Mouse (Mus musculus) fibroblast of lung, adult 2 months (primary cell): Measurements from ENCODE around the gene Frmd4a.
"Not testable (repeated sequence)": the region's sequence is repeated elsewhere in the genome, so short reads cannot be mapped to it uniquely, and the experiment has no call there.

Experiments used
- DNase-seq: peaks from one replicate; pipeline ENCODE4 v3.0.0-alpha.2; 2011; ENCODE audit warnings: low read depth

Gene Frmd4a

DNA sequence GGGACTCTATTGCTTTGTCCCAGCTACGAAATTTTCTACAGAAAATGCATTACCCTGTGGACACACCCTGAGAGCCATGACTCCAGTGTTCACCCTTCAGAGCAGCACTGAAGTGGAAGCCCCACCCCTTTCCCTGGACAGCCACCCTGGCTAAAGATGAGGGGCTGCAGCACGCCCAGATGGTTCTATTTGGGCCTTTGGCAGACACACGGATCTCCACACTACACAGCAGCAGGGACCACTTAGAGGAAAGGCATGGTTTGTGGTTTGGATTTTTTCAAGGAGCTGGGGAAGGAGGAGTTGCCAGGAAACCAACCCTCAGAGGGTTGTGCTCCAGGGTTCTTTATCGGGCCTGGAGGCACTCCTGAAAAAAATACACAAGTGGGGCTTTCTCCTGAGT lies 539.9 kb downstream of the Frmd4a start:
- no peak for DNase-seq

DNA sequence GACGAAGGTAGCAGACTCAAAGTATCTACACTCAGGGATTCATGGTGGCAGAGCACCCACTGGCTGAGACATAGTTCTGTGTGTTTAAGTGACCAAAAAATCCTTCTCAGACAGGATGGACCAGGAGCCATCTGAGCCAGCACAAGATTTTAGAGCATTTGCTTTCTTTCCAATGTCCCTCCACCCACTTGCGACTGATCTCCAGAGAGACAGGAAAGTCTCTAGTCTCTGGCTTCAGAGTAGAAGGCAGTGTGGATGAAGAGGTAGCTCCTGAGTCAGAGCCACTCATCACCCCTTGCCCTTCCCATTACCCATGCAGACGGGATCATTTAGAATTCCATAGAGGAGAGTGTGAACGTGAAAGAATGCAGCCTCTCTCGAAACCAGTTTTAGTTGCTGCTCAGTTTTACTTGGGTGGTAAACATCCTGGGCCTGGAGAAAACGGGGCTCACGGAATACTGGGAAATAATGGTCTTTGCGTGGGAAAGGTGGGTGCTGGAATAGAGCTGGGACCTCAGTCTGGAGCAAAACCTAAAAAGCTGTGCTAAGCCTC lies 541.2 kb downstream of the Frmd4a start:
- no peak for DNase-seq

DNA sequence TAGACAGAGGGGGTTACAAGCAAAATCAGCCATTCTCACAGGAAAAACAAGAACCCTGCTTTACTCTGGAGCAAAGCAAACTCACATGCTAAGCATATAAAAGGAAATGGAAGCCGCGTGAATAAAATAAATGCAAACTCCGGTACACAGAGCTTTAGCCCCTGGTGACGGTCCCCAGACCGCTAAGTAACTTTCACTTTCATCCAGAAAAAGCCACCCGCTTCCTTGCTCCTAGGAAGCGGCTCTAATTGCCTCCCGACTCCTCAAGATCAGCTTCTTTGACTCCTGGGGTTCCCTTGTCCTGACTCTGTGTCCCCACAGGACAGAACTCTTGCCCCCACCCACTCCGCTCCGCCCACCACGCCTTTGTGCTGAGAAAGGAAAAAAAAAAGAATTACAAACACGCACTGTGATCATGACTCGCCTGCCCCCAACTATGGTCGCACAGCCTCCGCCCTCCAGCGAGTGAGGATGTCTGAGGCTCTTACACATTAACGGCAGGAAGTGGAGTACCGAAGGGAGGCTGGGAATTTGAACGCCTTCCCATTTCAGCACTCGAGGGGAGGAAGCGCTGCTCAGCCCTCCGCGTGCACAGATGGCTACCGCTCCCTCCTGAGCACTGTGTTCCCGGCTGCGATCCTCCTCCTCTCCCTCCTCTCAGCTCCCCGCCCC lies 541.8 kb downstream of the Frmd4a start:
- DNase-seq = peak; percentile 76

DNA sequence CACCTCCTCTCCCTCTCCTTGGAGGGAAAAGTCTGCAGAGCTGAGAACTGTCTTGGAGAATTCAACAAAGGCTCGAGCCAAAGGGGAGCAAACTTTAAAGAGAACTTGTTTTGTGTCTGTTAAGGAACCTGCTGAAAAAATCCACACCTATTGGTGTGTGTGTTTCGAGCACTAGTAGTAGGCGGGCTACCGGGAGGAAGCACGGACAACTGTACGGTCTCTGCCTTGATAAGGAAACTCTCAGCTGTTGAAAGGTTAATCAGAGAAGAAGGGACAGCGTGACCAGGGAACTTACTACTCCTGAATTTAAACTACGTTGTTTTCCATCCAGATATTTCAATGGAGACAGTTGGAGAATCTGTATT lies 542.3 kb downstream of the Frmd4a start:
- no peak for DNase-seq

DNA sequence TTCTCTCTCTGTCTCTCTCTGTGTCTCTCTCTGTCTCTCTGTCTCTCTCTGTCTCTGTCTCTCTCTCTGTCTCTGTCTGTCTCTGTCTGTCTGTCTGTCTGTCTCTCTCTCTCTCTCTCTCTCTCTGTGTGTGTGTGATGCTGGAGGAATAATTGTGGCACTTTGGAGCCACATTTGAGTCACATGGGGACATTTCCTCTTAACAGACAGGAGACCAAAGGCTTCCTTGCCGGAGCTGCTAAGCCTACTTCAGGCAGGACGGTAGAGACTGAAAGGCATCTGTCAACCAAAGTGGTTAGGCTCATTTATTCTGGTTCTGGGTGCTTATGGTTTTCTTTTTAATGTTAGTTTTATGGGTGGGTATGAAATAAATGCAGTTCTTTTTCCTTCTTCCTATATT lies 543.0 kb downstream of the Frmd4a start:
- not testable (repeated sequence) for DNase-seq

DNA sequence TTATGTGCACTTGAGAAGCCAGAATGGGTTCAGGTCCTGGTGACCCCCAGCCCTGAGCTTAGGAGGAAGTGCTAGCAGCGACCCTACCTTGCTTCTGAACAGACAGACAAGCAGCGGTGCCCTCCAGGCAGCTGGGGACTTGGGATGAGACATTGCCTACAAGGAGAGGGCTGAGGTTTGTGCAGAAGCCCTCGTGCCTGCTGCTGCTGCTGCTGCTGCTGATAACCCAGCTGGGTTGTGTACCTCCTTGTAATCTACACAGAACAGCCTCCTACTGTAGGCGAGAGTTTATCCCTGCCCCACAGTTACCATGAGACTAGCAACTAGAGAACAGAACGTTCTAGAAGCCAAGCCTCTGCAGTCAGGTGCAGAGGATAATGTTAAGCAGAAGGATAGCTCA lies 543.7 kb downstream of the Frmd4a start:
- DNase-seq = no peak

DNA sequence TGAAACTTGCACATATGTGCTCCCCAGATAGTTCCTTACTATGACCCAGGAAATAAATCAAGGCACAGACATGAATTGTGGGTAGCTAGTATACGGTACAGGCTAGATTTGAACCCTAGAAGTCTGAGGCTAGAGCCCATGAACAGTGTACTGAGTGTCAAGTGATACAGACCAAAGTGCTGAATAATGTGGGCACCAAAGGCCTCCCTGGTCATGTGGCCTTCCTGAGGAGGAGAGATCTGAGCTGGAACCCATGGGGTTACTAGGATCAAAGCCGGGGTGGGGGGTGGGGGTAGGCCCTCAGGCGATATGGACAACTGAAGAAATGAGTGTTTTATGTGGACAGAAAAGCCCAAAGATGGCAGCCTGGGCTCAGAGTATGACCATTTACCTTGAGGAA lies 544.9 kb downstream of the Frmd4a start:
- DNase-seq = no peak

DNA sequence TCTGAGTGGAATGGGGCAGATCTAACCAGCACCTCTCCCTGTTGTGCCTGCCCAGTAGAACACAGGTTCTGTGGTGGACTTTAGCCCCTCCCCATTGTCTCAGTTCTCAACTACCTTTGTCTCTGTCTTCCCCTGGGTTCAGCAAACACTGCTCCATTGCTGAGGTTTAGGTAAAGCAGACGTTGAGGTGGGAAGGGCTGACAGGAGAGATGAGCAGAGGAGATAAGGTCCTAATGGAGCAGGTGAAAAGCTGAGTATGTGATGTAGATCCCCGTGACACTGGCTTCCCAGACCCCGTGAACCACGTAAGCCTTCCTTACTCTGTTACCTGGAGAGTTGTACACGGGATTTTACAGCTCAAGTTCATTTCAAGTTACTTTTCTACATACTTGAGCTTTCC lies 545.3 kb downstream of the Frmd4a start:
- no peak for DNase-seq

DNA sequence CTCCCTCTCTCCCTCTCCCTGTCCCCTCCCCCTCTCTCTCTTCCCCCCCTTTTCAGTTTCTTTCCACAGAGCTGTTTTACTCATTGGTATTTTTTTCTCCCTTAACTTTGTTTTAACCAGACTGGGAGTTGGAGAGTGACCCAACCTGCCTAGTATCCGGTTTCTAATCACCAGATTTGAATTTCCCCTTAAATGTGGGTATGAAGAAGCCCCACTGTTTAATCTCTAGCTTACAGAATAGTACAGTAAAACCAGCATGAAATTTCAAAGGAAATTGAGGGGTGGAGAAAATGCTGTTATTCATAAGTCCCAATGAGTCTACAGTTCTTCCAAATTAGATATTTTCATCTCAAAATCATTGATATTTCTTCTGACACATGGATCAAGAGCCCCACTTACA lies 545.8 kb downstream of the Frmd4a start:
- no peak for DNase-seq

DNA sequence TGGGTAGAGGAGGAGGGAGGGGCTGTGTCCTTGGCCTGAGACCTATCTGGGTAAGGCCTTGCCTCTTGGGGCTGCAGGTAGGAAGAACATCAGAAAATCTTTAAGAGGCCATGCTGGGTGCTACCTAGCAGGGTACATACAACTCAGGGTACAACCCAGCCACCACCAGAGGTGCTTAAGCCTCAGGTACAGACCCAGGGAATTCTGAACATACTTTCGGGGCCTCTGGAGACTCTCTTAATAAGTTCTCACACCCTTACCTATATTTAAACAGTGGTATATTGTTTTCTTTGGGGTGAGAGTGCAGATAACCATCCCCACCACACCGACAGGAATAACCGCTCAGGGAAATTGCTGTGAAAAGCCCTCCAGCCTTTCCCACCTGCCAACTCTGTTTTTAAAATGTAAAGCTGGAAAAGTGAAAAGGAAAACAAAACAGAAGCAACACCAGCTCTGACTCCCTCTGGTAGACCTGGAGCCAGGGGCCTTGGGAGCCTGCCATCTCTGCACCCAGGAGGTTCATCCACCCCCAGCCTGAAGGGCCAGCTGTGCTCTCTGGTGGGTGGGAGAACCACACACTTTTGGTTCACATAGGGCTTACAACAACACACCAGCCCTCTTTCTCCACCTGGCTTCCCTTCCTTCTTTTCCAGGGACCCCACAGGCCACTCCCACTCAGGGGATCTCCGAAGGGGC lies 548.9 kb downstream of the Frmd4a start:
- DNase-seq = no peak

DNA sequence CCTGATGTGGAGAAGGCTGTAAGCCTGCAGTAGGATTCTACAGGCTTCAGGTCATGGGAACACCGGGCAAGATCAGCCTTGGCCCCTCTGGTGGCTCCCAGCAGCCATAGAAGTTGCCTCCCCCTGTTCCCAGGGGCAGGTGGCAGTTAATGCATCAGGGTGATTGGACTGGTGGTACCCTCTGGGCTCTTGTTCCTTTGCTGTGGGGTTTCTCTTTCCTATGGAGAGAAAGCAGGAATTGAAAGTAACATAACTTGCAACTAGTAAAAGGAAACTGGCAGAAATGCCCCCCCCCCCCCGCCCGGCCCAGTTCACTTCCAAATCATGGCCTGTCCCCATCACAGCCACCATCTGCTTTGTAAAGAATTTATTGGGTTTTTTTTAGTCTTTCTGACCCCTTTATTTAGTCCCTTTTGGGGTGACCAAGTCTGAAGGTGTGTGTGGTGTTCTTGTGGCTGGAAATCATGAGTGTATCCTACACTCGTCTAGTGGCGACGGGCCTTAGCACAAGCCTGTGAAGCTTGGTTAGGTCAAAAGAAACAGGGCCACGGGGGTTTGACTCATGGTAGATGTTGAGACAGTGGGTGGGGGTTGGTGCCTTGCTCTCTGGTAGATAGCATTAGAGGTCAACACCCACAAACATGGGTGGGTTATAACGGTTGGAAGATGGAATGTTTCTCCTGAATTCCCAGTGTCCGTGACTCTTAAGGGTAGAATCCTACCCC lies 549.6 kb downstream of the Frmd4a start:
- DNase-seq = no peak

DNA sequence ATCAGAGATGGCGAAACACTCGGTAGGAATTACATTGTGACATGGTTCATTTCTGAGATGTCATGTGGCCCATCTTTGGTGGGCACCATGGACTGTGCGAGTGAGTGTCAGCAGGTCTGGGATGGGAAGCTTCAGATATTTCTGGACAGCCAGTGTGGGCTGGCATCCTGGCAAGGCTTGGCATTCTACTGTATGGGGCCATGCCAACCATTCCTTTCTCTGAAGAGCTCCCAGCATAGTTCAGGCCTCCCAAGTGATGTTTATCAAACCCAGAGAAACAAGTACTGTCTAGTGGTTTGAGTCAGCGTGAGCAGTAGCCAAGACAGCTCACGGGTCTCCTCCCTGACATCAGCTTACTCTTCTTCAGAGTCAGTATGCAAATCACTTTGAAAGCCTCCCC lies 551.5 kb downstream of the Frmd4a start:
- no peak for DNase-seq

DNA sequence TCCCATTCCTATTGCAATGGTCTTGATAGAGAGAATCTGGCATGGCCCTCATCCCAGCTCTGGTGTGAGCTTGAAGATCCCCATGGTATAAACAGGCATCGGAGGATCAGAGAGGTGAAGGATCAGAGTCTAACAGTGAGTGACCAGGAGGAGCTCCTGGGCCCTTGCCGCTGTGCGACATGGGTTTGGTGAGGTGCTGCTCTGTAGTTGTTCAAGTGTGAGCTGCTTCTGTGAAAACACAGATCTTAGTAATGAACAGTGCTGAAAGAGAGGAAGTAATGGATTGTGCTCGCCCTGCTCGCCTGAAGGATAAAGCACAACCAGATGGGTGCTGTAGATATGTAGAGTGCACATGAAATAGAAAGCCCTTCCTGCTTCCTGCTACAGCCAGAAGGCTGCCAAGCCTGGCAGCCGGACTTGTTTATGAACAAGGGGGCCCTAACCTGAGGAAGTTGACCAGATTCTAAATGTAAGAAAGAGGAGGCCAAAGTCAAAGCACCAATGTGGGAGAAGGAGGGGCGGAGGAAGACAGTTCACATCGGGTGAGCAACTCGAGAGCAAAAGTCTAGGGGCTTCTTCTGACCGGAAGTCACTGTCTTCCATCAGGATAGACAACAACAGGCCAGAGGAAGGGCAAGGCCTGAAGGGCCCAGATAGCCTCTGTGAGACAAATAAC lies 552.8 kb downstream of the Frmd4a start:
- DNase-seq = no peak

DNA sequence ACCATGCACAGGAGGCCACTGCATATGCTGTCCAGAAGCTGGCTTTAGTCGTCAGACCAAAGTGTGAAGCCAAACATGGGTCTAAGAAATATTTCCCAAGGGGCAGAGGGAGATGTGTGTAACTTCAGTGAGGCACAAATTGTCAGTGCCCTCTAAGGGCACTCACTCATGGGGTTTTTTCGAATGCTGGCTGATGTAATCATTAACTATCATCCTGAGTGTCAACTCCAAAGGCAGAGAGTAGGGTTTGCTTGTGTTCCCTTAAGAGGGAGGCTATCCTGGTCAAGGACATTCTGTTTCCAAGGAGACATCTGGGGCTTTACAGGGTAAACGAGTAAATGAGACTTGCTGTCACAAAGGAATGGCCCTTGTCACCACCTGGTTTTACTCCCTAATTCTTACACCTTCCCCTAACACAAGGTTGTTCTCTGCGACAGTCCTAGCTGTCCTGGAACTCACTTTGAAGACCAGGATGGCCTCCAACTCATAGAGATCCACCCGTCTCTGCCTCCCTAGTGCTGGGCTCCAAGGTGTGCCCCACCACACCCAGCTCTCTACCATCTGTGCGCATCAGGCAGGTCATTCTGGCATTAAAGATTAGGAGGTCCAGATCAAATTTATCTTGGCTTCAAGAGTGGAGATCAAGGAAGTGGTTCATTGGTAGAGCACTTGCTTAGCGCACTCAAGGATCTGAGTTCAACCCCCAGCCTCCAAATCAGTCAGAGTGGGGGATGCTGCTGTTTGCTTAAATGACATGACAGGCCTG lies 555.2 kb downstream of the Frmd4a start:
- DNase-seq = no peak

DNA sequence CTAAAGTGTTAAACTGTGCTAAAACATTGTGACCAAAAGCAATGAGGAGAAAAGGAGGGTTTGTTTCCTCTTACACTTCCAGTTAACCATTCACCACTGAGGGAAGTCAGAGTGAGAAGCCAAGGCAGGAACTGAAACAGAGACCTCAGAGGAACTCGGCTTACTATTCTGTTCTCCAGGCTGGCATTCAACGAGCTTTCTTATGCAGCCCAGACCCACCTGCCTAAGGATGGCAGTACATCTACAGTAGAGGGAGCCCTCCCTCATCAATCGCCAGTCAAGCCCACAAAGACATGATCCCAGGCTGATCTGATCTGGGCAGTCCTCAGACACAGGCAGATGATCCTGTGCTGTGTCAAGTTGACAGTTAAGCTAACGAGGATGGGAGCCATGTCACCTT lies 555.9 kb downstream of the Frmd4a start:
- DNase-seq = no peak

DNA sequence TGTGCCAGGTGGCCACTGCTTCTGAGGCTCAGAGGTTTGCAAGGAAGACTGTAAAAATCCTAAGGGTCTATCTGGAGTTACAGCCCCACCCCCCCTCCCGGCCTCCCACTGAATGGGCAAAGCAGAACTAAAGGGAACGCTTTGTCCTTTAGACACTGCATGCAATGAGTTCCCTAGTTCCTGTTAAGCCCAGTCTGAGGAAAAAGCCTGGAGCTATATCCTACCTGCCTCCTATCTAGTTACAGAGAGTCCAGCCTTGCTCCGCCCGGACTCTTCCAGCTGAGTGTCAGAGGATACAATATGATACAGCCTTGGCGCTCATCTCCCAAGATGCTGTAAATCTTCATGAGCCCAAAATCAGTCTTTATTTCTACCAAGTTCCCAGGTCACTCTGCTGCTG lies 556.7 kb downstream of the Frmd4a start:
- no peak for DNase-seq

DNA sequence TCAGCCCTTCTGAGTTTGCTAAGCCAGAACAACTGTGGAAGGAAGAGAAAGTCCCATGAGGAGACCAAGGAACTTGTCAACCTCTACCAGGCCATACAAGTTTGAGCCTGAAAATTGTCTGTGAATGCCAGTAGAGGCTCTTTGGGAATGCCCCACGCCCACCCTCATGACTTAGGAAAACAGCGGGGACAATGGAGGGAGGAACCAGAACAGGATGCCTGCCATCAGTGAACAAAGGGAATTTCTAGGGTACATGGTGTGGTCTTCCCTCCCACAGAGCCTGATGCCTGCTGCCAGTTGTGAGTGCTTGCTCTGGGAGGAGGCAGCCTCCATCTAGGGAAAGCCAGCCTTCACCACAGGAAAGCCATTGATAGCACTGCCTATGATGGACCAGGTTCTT lies 557.6 kb downstream of the Frmd4a start:
- no peak for DNase-seq

DNA sequence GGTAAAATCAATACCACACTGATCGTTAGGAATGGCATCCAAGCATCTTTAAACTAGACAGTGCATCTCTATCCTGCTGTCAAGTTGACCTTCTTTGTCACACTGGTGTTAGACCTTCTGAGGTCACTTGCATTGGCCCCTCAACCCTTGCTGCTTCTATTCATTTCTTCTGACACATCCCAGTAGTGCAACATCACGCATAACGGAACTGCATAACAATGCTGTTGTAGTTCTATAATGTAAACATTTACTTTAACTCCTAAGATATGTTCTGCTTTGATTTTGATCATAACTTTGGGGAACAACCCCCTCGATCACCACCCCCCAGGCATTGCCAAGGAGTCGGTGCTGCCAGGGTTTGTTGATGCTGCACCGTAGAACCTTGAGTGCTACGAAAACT lies 558.5 kb downstream of the Frmd4a start:
- DNase-seq = no peak

DNA sequence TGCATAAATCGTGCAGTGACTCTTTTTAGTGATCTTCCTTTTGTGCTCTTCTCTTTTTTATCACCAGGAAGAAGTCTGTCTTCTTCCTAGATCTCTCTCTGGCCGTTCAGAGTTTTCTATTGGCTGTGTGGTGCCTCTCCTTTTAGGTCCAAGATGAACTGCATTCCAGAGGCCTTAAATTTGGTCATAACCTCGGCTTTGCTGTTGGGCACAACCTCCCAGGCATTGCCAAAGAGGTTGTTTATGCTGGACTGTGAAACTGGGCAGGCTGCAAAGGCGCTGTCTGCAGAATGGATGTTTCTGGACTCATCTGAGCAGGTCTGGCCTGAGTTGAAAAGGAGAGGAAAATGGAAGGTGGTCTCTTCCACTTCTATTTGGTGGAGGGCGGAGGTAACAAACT lies 560.8 kb downstream of the Frmd4a start:
- DNase-seq = no peak

DNA sequence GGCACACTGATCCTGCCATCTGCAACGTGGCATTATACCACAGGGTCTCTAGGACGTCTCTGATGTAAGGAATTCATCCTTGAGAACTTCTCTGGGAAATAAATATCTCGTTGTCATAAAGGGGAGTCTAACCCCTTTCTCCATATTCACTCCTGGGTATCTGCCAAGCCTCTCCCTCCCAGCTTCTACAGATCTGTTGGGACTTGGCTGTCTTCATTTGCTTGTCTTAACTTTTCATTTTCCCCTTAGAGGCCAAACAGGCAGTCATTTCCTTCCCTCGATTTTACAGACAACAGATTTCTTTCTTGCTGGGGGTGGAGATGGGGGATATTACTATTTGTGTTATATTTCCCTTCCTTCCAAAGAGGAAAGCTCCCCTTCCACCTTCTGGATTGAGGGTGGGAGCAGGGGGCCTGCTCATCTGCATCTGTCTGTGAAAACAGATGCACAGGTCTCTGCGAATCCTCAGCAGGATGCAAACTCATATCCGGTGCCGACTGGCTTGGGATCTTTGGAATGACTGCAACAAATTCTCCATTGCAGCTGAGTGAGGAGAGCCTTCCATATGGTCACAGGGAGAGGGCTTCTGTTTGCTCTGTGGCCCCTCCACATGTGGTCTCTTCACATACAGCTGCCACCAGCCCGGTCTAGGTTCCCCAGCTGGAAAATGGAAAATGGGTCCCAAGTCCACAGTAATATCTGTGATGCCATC lies 562.0 kb downstream of the Frmd4a start:
- no peak for DNase-seq

DNA sequence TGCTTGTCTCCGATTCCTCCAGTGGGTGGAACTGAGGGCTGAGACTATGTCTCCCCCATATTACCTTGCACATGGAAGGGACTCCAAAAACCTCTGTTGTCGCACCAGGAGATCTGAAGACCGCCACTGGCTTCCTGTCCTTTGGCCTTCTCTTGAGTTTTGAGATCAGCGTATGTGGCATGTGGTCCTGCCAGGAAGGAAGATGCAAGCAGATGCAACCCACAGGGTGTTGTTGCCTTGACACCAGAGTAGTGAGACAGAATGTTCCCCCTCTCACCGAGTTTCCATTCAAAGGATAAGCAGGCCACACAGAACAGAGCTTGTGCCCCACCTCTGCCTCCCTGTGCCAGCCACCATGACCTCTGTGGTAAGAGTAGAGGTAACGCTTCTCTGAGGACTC lies 563.1 kb downstream of the Frmd4a start:
- DNase-seq = no peak
